Mouse (Mus musculus) lung, embryonic 16.5 days (tissue): Measurements from ENCODE around the gene Smad1. TPM values are rescaled to one million over a fixed set of nuclear protein-coding genes. Genes with fewer than 3 reads are reported as not detected.
A peak's percentile ranks its signal among the peaks of the same experiment; 100 is the strongest.
"Not testable (repeated sequence)": the region's sequence is repeated elsewhere in the genome, so short reads cannot be mapped to it uniquely, and the experiment has no call there.

Experiments
- ATAC-seq: fragments of 200-750 bp; cut with Nextera tagmentation; 2 replicates; pipeline ENCODE4 v1.8.0; 2017; ENCODE audit warnings: low read depth, mild to moderate bottlenecking, moderate library complexity
- H3K27ac ChIP-seq: fragments of 300-500 bp; sonication (generic); 2 replicates; pipeline ENCODE4 v1.5.1; 2014; ENCODE audit warnings: mild to moderate bottlenecking, control low read depth, low read length
- H3K27me3 ChIP-seq: fragments of 300-500 bp; sonication (generic); 2 replicates; pipeline ENCODE4 v1.6.1; 2014; ENCODE audit warnings: low read depth, low read length, mixed read lengths; ENCODE audit not compliant: control insufficient read depth, insufficient read depth
- H3K36me3 ChIP-seq: fragments of 300-500 bp; sonication (generic); 2 replicates; pipeline ENCODE4 v1.6.1; 2014; ENCODE audit warnings: low read length; ENCODE audit not compliant: control insufficient read depth, insufficient read depth
- H3K4me1 ChIP-seq: fragments of 300-500 bp; sonication (generic); replicated peaks from 2 replicates; pipeline ENCODE4 v1.6.1; 2014; ENCODE audit warnings: low read length, mixed read lengths; ENCODE audit not compliant: control insufficient read depth, insufficient read depth
- H3K4me2 ChIP-seq: fragments of 300-500 bp; sonication (generic); 2 replicates; pipeline ENCODE4 v1.6.1; 2014; ENCODE audit warnings: low read depth, low read length, control low read depth
- H3K4me3 ChIP-seq: fragments of 300-500 bp; sonication (generic); 2 replicates; pipeline ENCODE4 v1.5.1; 2014; ENCODE audit warnings: mild to moderate bottlenecking, low read length, control low read depth
- H3K9ac ChIP-seq: fragments of 300-500 bp; sonication (generic); 2 replicates; pipeline ENCODE4 v1.6.1; 2014; ENCODE audit warnings: low read length, control low read depth
- H3K9me3 ChIP-seq: fragments of 300-500 bp; sonication (generic); 2 replicates; pipeline ENCODE4 v1.6.1; 2016; ENCODE audit warnings: low read length; ENCODE audit not compliant: control insufficient read depth
- WGBS: fragments of 180-500 bp; shearing (Covaris S2); extraction: QIAGEN DNeasy Blood & Tissue Kit; methylation state at CpG from one replicate; pipeline ENCODE4 v1.1.7; 2014; 5-methylcytosine and 5-hydroxymethylcytosine counted together
- polyA plus RNA-seq: library from polyadenylated mRNA; unstranded; fragments of >200 nt; fragmentation: Nextera tagmentation; extraction: Ambion mirVana; gene quantifications from 2 replicates; pipeline ENCODE4 v1.2.1, GENCODE M21; 2015

Gene Smad1
- polyA plus RNA-seq: 37.2 and 39.8 TPM in 2 replicates

DNA sequence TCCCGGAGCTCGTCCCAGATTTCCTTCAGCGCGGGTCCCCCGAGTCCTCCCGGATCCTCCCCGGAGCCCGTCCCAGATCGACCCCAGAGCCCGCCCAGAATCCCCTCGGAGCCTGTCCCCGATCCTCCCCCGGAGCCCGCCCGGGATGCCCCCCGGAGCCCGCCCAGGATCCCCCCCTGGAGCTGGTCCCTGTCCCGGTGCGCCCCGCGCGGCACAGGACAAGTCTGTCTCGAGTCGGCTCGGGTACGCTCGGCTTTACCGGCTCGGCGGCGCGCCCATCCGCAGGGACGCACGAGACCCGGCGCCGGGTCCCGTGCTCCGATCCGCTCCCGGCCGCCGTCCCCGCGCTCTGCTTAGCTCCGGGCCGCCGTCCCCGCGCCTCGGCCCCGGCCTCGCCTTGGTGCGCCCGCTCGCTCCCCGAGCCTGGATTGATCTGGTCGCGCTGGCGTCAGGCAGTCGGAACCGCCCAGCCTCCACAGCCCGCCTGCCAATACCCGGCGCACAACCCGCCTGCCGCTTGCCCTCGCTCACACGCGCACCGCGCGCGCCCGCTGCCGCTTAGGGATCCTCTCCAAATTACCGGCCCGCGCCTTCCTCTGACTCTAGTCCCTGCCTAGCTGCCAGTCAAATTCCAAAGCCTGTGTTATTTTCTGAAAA lies at the start of gene Smad1:
Gene Smad1 (minus strand): TSS at position 525 of the 657 bp plus-strand sequence.
- Histone ChIP-seq H3K9me3 (no peaks in the 10 kb centered on the region), H3K4me3 (peak within 1 kb of the TSS; percentile 93), H3K27me3 (no peaks in the 10 kb centered on the region), H3K36me3 (no peaks in the 10 kb centered on the region), H3K9ac (peak within 1 kb of the TSS; percentile 98), H3K27ac (peak within 1 kb of the TSS; percentile 84), H3K4me2 (peak within 1 kb of the TSS; percentile 79), H3K4me1 (peaks cover 20% of the 10 kb centered on the region)
- peak; percentile 96 for ATAC-seq
- whole genome bisulfite sequencing: 1% methylated on average over 64 of the region's 80 CpGs

DNA sequence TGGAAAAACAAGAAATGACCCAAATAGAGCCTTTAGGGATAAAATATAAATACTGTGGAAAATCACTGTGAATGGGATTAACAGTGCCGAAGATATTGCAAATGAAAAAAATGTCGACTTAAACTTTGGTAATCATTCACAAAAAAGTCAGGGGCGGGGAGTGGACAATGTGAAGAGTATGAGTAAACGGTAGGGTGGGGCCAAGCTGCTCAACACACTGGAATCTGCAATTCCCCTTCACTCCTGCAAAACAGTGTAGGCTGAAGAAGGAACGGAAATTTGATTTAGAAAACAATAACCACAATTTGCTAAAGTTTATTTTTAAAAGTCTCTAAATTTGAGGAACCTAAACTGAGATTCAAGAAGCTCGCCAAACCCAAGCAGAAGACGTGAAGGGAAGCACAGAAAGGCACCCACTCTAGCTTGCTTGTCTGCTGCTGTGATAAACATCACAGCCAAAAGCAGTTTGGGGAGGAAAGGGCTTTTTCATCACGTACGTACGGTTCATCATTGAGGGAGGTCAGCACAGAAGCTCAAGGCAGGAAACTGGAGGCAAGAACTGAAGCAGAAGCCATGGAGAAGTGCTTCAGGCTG lies 48.0 kb upstream of the Smad1 start:
- no peak overlapping the region for H3K4me3 ChIP-seq
- H3K27ac ChIP-seq: no peak overlapping the region
- no peak overlapping the region for H3K4me2 ChIP-seq
- no peak for ATAC-seq
- H3K4me1 ChIP-seq: no peaks in the 10 kb centered on the region
- no peaks in the 10 kb centered on the region for H3K9me3 ChIP-seq
- no peak overlapping the region for H3K9ac ChIP-seq
- H3K36me3 ChIP-seq: no peaks in the 10 kb centered on the region
- H3K27me3 ChIP-seq: no peaks in the 10 kb centered on the region
- WGBS: 46% methylated on average over 10 of the region's 10 CpGs

DNA sequence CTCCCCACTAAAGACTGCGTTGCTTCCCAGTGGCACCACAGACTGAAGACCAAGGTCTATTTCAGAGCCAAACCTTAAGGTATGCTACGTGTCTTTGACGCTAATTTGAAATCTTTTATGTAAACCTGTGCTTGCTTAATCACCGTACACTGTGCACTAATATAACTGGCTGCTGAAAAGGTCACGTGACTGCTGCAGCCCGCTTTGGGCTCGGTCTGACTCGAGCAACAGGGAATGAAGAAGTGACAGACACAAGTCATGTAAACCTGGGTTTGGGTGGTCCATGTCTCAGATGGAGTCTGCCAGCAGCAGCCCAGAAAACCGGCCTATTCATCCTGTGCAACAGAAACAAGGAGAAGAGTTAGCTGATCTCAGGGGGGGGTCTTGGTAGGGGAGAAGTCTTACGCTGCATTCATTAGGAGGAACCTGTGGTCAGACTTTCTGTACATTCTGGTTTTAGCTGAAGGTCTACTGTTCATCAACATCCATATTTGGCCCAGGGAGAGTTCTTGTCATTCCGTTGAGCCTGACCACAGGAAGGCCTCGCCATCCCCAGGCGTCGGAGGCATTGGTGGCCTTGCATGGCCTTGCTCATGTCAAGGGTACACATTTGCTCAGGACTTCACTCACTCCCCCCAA lies 44.3 kb upstream of the Smad1 start:
- no peak for ATAC-seq
- Histone ChIP-seq H3K4me3 (no peak overlapping the region), H3K27ac (no peak overlapping the region), H3K4me2 (no peak overlapping the region), H3K9ac (no peak overlapping the region), H3K36me3 (no peaks in the 10 kb centered on the region), H3K4me1 (no peaks in the 10 kb centered on the region), H3K27me3 (no peaks in the 10 kb centered on the region), H3K9me3 (no peaks in the 10 kb centered on the region)
- WGBS: 69% methylated on average over 14 of the region's 14 CpGs

DNA sequence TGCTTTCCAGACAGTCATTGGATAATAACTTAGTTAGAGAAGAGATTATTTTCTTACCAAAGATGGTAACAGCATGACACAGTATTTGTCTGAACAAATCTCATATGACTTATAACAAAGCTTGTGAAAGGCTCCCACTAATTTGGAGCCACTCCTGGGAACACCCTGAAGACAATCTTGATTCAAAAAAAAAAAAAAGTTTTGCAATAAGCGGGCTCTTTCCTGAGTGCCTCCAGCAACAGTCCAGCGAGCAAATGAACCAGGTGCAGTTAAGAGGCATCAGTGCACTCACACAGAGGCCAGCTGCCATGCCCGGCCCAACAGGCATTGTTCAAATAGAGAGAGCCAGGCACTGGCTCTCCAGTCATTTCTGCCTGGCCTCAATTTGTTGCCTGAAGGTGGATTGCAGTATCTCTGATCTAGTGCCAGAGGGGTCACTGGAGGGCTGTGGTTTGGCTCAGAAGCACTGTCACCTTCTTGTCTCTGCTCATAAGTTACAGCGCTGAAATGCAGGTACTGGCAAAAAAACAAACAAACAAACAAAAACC lies 34.7 kb upstream of the Smad1 start:
- Histone ChIP-seq H3K4me3 (no peak overlapping the region), H3K9me3 (no peaks in the 10 kb centered on the region), H3K4me1 (no peaks in the 10 kb centered on the region), H3K4me2 (no peak overlapping the region), H3K27ac (no peak overlapping the region), H3K36me3 (no peaks in the 10 kb centered on the region), H3K9ac (no peak overlapping the region), H3K27me3 (no peaks in the 10 kb centered on the region)
- 47% methylated on average over 4 of the region's 4 CpGs for WGBS
- ATAC-seq: peak; percentile 56

DNA sequence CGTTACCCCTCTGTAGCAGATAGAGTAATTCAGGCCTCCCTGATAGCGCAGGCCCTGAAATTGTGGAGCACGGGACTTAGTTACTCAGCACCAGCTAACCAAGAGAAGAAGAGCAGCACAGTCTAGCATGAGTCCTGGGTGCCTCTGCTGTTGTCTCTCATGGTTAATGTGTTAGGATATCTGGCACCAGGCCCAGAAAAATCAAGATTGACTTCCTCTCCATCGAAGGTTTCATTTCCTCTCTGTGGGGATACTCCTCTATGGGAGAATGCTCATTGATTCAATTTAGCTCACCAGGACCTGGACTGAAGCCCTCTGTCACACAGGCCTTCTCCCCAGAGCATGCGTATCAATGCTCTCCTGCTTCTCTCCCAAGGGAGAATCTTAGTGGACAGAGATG lies 15.6 kb upstream of the Smad1 start:
- WGBS: 62% methylated on average over 5 of the region's 5 CpGs
- ATAC-seq: 0 out of 2 replicates have a peak, but pooled peaks have one; percentile 26
- no peak overlapping the region for H3K27ac ChIP-seq

DNA sequence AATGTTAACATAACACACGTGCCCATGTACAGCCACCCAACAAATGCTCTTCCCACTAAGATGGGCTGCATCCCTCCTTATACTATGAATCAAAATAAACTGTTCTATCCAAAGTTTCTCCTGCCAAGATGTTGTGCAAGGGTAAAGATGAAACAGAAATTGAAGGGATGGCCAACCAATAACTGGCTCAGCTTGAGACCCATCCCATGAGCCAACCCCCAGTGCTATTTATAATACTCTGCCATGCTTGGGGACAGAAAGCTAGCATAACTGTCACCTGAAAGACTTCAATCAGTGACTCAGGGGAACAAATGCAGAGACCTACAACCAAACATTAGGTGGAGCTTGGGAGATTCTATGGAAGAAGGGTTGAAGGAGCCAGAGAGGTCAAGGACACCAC lies 11.2 kb upstream of the Smad1 start:
- 43% methylated on average over 1 of the region's 1 CpGs for WGBS
- H3K4me2 ChIP-seq: no peak overlapping the region
- no peaks in the 10 kb centered on the region for H3K9me3 ChIP-seq
- H3K9ac ChIP-seq: no peak overlapping the region
- H3K27ac ChIP-seq: no peak overlapping the region
- no peak overlapping the region for H3K4me3 ChIP-seq
- H3K4me1 ChIP-seq: peaks cover 6% of the 10 kb centered on the region
- no peak for ATAC-seq
- H3K27me3 ChIP-seq: no peaks in the 10 kb centered on the region
- no peaks in the 10 kb centered on the region for H3K36me3 ChIP-seq

More for the DNA sequence above, 15.6 kb upstream of the Smad1 start:
- Histone ChIP-seq H3K36me3 (no peaks in the 10 kb centered on the region), H3K4me2 (no peak overlapping the region), H3K27me3 (no peaks in the 10 kb centered on the region), H3K4me1 (peaks cover 6% of the 10 kb centered on the region), H3K4me3 (no peak overlapping the region), H3K9me3 (no peaks in the 10 kb centered on the region), H3K9ac (no peak overlapping the region)

DNA sequence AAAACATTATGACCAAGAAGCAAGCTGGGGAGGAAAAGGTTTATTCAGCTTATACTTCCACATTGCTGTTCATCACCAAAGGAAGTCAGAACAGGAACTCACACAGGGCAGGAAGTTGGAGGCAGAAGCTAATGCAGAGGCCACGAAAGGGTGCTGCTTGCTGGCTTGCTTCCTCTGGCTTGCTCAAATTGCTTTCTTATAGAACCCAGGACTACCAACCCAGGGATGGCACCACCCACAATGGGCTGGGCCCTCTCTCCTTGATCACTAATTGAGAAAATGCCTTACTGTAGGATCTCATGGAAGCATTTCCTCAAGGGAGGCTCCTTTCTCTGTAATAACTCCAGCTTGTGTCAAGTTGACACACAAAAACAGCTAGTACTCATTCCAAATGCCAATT lies 8.0 kb upstream of the Smad1 start:
- ATAC-seq, H3K4me1 ChIP-seq, H3K9ac ChIP-seq, H3K27ac ChIP-seq, H3K27me3 ChIP-seq, H3K9me3 ChIP-seq, H3K36me3 ChIP-seq, H3K4me3 ChIP-seq, H3K4me2 ChIP-seq: not testable (repeated sequence)
- 57% methylated on average over 1 of the region's 1 CpGs for WGBS

DNA sequence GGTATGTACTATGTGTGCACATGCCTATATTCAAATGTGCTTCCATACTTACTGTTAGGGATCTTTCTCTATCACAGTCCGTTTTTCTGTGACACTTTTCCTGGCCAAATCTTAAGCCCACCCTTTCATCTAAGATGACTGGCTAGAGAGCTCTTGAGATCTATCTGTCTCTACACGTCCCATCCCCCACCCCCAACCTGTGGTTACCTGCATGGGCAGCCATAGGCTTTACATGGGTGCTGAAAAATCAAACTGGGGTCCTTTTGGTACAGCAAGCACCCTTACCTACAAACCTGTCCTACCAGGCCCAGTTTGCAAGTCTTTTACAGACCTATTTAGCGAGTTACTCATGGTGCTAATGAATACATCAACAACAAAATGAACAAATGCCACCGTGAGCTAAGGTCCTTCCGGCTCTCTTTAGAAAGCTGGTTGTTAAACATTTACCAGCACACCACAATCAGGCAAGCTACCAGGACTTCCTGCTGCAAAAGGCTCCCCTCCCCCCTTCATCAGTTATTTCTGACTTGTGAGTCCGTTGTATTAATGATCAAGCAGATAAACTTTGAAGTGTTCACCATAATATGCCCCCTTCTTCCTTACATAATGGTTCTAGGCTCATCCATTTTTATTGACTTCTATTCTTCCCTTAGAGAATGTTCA lies 5.7 kb upstream of the Smad1 start:
- no peak overlapping the region for H3K27ac ChIP-seq
- no peak overlapping the region for H3K9ac ChIP-seq
- H3K9me3 ChIP-seq: no peaks in the 10 kb centered on the region
- 0 out of 2 replicates have a peak, but pooled peaks have one; percentile 17 for ATAC-seq
- H3K4me2 ChIP-seq: no peak overlapping the region
- no peak overlapping the region for H3K4me3 ChIP-seq
- H3K4me1 ChIP-seq: no peaks in the 10 kb centered on the region
- WGBS: 30% methylated on average over 6 of the region's 6 CpGs
- no peaks in the 10 kb centered on the region for H3K36me3 ChIP-seq
- H3K27me3 ChIP-seq: no peaks in the 10 kb centered on the region

DNA sequence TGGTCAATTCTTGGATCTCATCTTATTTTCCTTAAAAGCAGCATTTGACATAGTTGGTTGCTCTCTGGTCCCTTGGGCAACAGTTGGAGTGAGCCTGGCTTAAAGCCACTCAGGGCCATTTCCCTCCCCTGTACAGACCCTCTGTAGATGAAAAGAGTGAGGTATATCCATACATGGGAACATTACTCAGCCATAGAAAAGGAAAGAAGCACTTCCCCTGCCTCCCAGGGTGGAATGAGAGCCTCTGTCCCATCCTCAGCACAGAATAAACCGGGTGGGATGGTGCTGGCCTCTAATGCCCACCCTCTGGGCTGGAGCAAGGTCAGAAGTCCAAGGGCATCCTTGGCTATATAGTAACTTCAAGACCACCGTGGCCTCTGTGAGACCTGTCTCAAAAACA lies 1.4 kb upstream of the Smad1 start:
- no peak for ATAC-seq
- WGBS: 66% methylated on average over 2 of the region's 2 CpGs
- no peak overlapping the region for H3K4me3 ChIP-seq
- no peak overlapping the region for H3K9ac ChIP-seq
- H3K9me3 ChIP-seq: no peaks in the 10 kb centered on the region
- no peak overlapping the region for H3K4me2 ChIP-seq
- no peaks in the 10 kb centered on the region for H3K36me3 ChIP-seq
- no peaks in the 10 kb centered on the region for H3K27me3 ChIP-seq
- peaks cover 17% of the 10 kb centered on the region for H3K4me1 ChIP-seq
- H3K27ac ChIP-seq: no peak overlapping the region
